Comparison of ENCODE assay signal across 8 mouse cellular contexts in the genomic region with DNA sequence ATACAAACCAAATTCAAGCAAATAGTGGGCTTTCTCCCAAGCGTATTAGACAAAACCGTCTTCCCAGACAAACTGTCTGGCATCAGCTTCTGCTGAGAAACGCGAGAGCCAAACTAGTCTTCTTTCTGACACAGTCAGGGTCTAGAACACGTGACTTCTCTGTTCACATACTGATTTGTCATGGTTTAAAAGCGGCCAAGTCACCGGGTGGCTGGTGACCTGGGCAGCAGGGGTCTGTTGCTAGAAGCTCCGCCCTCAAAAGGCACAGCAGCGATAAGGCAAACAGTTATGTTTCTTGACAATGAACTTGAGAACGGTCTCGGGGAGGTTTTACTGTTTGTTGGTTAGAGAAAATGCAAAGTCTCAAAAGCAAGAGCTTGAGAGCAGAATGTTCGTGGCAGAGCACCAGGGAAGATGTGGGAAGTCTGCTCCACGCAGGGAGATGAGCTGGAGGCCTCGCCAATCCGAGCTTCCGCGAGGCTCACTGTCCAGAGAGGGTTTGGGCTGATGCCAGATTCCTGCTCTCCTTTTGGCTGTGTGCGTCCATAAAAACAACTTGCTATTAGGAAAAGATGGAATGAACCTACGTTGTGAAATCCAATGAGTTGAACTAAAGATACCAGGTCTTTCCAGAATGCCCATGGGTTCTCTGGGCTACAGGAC. TPM values are rescaled to one million over a fixed set of nuclear protein-coding genes. Genes with fewer than 3 reads are reported as not detected.
DNase-seq lines count a peak whose midpoint lies in the region; ATAC-seq and TF ChIP-seq lines count a peak whose summit lies in the region.

No protein-coding gene starts in this region.

- no peaks in the 10 kb centered on the region for H3K36me3 ChIP-seq in forebrain, embryonic 14.5 days (ENCODE audit: control insufficient read depth, insufficient read depth, low read length)
- no peaks in the 10 kb centered on the region for H3K36me3 ChIP-seq in forebrain, embryonic 13.5 days (ENCODE audit: poor library complexity, severe bottlenecking)
- no peaks in the 10 kb centered on the region for H3K36me3 ChIP-seq in liver, adult 2 months (ENCODE audit: control insufficient read depth, insufficient read depth, low read length)
- no peaks in the 10 kb centered on the region for H3K36me3 ChIP-seq in liver, embryonic 12.5 days
- H3K36me3 ChIP-seq in intestine, postnatal 0 days (ENCODE audit: control insufficient read depth, insufficient read depth), result no peaks in the 10 kb centered on the region

- no peaks in the 10 kb centered on the region for H3K27me3 ChIP-seq in forebrain, embryonic 14.5 days (replicated peaks; ENCODE audit: control insufficient read depth, insufficient read depth, low read length)
- no peaks in the 10 kb centered on the region for H3K27me3 ChIP-seq in forebrain, embryonic 13.5 days
- H3K27me3 ChIP-seq in liver, adult 2 months (ENCODE audit: control insufficient read depth, insufficient read depth, low read length), result no peaks in the 10 kb centered on the region
- H3K27me3 ChIP-seq in liver, embryonic 12.5 days (replicated peaks), result no peaks in the 10 kb centered on the region
- H3K27me3 ChIP-seq in intestine, postnatal 0 days (replicated peaks; ENCODE audit: control insufficient read depth, insufficient read depth, low read length), result no peaks in the 10 kb centered on the region

- H3K4me2 ChIP-seq in forebrain, embryonic 14.5 days (ENCODE audit: low read length), result no peak overlapping the region
- no peak overlapping the region for H3K4me2 ChIP-seq in forebrain, embryonic 13.5 days
- no peak overlapping the region for H3K4me2 ChIP-seq in liver, embryonic 12.5 days
- H3K4me2 ChIP-seq in intestine, postnatal 0 days (replicated peaks; ENCODE audit: low read depth), result no peak overlapping the region

- 83% methylated on average over 19 of the region's 19 CpGs for WGBS in forebrain, embryonic 14.5 days
- WGBS in forebrain, embryonic 13.5 days, result 92% methylated on average over 19 of the region's 19 CpGs
- WGBS in liver, adult 2 months, result 87% methylated on average over 19 of the region's 19 CpGs
- WGBS in liver, embryonic 12.5 days (ENCODE audit: insufficient replicate concordance), result 81% methylated on average over 19 of the region's 19 CpGs
- WGBS in intestine, postnatal 0 days, result 75% methylated on average over 19 of the region's 19 CpGs

- no peak for ATAC-seq in forebrain, embryonic 14.5 days
- ATAC-seq in forebrain, embryonic 13.5 days, result no peak
- ATAC-seq in liver, embryonic 12.5 days, result no peak
- no peak for ATAC-seq in intestine, postnatal 0 days

- intact Hi-C loops in gastrocnemius, postnatal 14 days (cut with DNase I; ENCODE audit: low total_unique reads), result no loop called here

- H3K9ac ChIP-seq in forebrain, embryonic 14.5 days (ENCODE audit: low read length), result no peak overlapping the region
- H3K9ac ChIP-seq in forebrain, embryonic 13.5 days, result no peak overlapping the region
- no peak overlapping the region for H3K9ac ChIP-seq in liver, adult 2 months (ENCODE audit: low read depth, low read length)
- no peak overlapping the region for H3K9ac ChIP-seq in liver, embryonic 12.5 days
- H3K9ac ChIP-seq in intestine, postnatal 0 days (ENCODE audit: low read depth, low read length), result no peak overlapping the region

- TF ChIP-seq CTCF in liver, adult 2 months (IDR thresholded peaks at IDR 0.05; ENCODE audit: low read depth, low read length), result no peak
- no peak for TF ChIP-seq CTCF in intestine, postnatal 0 days (IDR thresholded peaks at IDR 0.05; ENCODE audit: low read depth)

- H3K27ac ChIP-seq in forebrain, embryonic 14.5 days (ENCODE audit: low read depth, low read length), result no peak overlapping the region
- no peak overlapping the region for H3K27ac ChIP-seq in forebrain, embryonic 13.5 days
- no peak overlapping the region for H3K27ac ChIP-seq in liver, adult 2 months (replicated peaks; ENCODE audit: insufficient read depth, low read depth, low read length)
- H3K27ac ChIP-seq in liver, embryonic 12.5 days, result no peak overlapping the region
- no peak overlapping the region for H3K27ac ChIP-seq in intestine, postnatal 0 days (ENCODE audit: low read depth, low read length)

- no peaks in the 10 kb centered on the region for H3K79me2 ChIP-seq in liver, adult 2 months (ENCODE audit: control insufficient read depth, insufficient read depth, low read length)

- no peak for TF ChIP-seq POLR2A in liver, adult 2 months (IDR thresholded peaks at IDR 0.05; ENCODE audit: extremely low read depth, insufficient read depth, low read length)

- peak; percentile 4 for DNase-seq in forebrain, embryonic 14.5 days (ENCODE audit: low spot score)
- peak; percentile 11 for DNase-seq in liver, adult 2 months (ENCODE audit: extremely low read depth, low read depth, low spot score)
- DNase-seq in gastrocnemius, postnatal 14 days, result peak; percentile 70
- peak; percentile 18 for DNase-seq in right cerebral cortex, postnatal 14 days
- no peak for DNase-seq in thymus, postnatal 25 days

- H3K4me1 ChIP-seq in forebrain, embryonic 14.5 days (ENCODE audit: control insufficient read depth, insufficient read depth, low read length), result no peaks in the 10 kb centered on the region; the same call in 1 of the 2 replicates
- peaks cover 2% of the 10 kb centered on the region; the same call in 1 of the 2 replicates for H3K4me1 ChIP-seq in forebrain, embryonic 13.5 days
- no peaks in the 10 kb centered on the region; the same call in 1 of the 2 replicates for H3K4me1 ChIP-seq in liver, adult 2 months (ENCODE audit: control insufficient read depth, insufficient read depth, low read length)
- H3K4me1 ChIP-seq in liver, embryonic 12.5 days, result peaks cover 4% of the 10 kb centered on the region; the same call in 1 of the 2 replicates
- H3K4me1 ChIP-seq in intestine, postnatal 0 days (replicated peaks; ENCODE audit: control insufficient read depth, insufficient read depth, low read length), result no peaks in the 10 kb centered on the region

- no peaks in the 10 kb centered on the region for H3K9me3 ChIP-seq in forebrain, embryonic 14.5 days (replicated peaks; ENCODE audit: control insufficient read depth, low read length)
- no peaks in the 10 kb centered on the region for H3K9me3 ChIP-seq in forebrain, embryonic 13.5 days (replicated peaks)
- H3K9me3 ChIP-seq in liver, embryonic 12.5 days (replicated peaks), result peaks cover 9% of the 10 kb centered on the region; the same call in 1 of the 2 replicates
- H3K9me3 ChIP-seq in intestine, postnatal 0 days (ENCODE audit: control insufficient read depth), result no peaks in the 10 kb centered on the region

- no peak overlapping the region for H3K4me3 ChIP-seq in forebrain, embryonic 14.5 days (ENCODE audit: low read depth, low read length)
- no peak overlapping the region for H3K4me3 ChIP-seq in forebrain, embryonic 13.5 days
- no peak overlapping the region for H3K4me3 ChIP-seq in liver, adult 2 months (ENCODE audit: insufficient read depth, low read depth, low read length)
- H3K4me3 ChIP-seq in liver, embryonic 12.5 days, result no peak overlapping the region
- no peak overlapping the region for H3K4me3 ChIP-seq in intestine, postnatal 0 days (ENCODE audit: low read depth, low read length)

RNA-seq across cellular contexts. Expression of gene Gas2l3, which starts 43.0 kb away (rescaled TPM):
- 7.7 and 12.3 TPM in 2 replicates for polyA plus RNA-seq in forebrain, embryonic 14.5 days (2014; fragmentation: Nextera tagmentation; extraction: Ambion mirVana)
- 18.6 and 19.7 TPM in 2 replicates for polyA plus RNA-seq in forebrain, embryonic 13.5 days (2015; fragmentation: Nextera tagmentation; extraction: Ambion mirVana)
- 1.2 and 1.9 TPM in 2 replicates for total RNA-seq in liver, adult 2 months (2014; rRNA removed)
- 0.29 and 0.38 TPM in 2 replicates for polyA plus RNA-seq in liver, adult 2 months (2012; rRNA removed)
- polyA plus RNA-seq in liver, embryonic 12.5 days (2016; fragmentation: Nextera tagmentation; extraction: Ambion mirVana), result 6.7 and 8.0 TPM in 2 replicates
- total RNA-seq in gastrocnemius, postnatal 14 days (2021), result 10 to 100 TPM in 1 of 2 experiments, 1 to 10 TPM in 1; 3.0 to 11.2 TPM
- 5.5 and 5.6 TPM in 2 replicates for polyA plus RNA-seq in intestine, postnatal 0 days (2015; fragmentation: Nextera tagmentation; extraction: Ambion mirVana)

RNA-seq across cellular contexts. Expression of gene Ano4, which starts 56.2 kb away (rescaled TPM):
- 4.7 and 5.9 TPM in 2 replicates for polyA plus RNA-seq in forebrain, embryonic 14.5 days (2014; fragmentation: Nextera tagmentation; extraction: Ambion mirVana)
- polyA plus RNA-seq in forebrain, embryonic 13.5 days (2015; fragmentation: Nextera tagmentation; extraction: Ambion mirVana), result 2.8 and 3.1 TPM in 2 replicates
- total RNA-seq in liver, adult 2 months (2014; rRNA removed), result 0.09 and 0.13 TPM in 2 replicates
- polyA plus RNA-seq in liver, adult 2 months (2012; rRNA removed), result 0.07 TPM in 1 of 2 replicates, not detected in the other
- polyA plus RNA-seq in liver, embryonic 12.5 days (2016; fragmentation: Nextera tagmentation; extraction: Ambion mirVana), result 0.24 and 0.42 TPM in 2 replicates
- 1 to 10 TPM in 1 of 2 experiments, under 1 TPM in 1; 0.70 to 1.0 TPM for total RNA-seq in gastrocnemius, postnatal 14 days (2021)
- polyA plus RNA-seq in intestine, postnatal 0 days (2015; fragmentation: Nextera tagmentation; extraction: Ambion mirVana), result 0.13 TPM in 1 of 2 replicates, not detected in the other
